Mouse (Mus musculus): Measurements from ENCODE around the gene Pigs.

GRCm38 (mm10) chr11:78386508-78387043 is 58.4 kb downstream of the Pigs start, which contains the start of gene Foxn1:
- no peak for TF ChIP-seq POLR2A (IDR thresholded peaks at IDR 0.05; ENCODE audit: borderline replicate concordance, insufficient read depth, low read length)
- no peak for TF ChIP-seq CTCF (IDR thresholded peaks at IDR 0.05; ENCODE audit: borderline replicate concordance, insufficient read depth, low read depth, low read length)
